Comparison of ENCODE assay signal across 9 mouse cellular contexts in the genomic region with DNA sequence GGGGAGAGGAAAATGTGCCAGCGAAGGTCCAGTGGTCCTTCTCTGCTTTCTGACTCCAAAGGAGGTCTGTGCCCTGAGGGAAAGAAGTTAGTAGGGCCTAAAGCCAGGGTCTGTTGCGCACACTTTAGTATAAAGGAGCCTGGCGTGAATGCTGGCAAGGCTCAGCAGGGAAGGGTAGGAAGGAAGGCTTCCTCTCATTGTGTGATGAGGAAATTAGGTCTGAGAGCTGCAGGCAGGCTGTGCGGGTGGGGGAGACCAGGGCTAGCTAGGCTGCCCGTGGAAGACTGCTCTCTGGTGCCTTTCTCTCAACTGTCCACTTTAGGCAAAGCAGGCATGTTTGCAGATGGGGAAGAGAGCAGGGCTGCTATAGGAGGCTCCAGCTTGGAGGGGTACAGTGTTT. TPM values are rescaled to one million over a fixed set of nuclear protein-coding genes. Genes with fewer than 3 reads are reported as not detected.
DNase-seq lines count a peak whose midpoint lies in the region; ATAC-seq and TF ChIP-seq lines count a peak whose summit lies in the region.
"Had no signal": no experiment of that assay in that cellular context is flagged by ENCODE, and none has a peak within 500 bp of the region (broad histone marks: within the 10 kb centered on the region; RNA-seq: fewer than 3 reads in every experiment).

No protein-coding gene starts in this region.

- no peak for ATAC-seq in neural tube, embryonic 12.5 days (ENCODE audit: low FRiP score, low read depth)
- no peak for ATAC-seq in hindbrain, embryonic 16.5 days
- no peak for ATAC-seq in liver, postnatal 0 days
- ATAC-seq in granulocyte monocyte progenitor cell, adult 5-6 weeks (replicated peaks; ENCODE audit: poor library complexity, severe bottlenecking): no peak

- 26% methylated on average over 5 of the region's 5 CpGs for WGBS in neural tube, embryonic 12.5 days
- WGBS in hindbrain, embryonic 16.5 days: 22% methylated on average over 5 of the region's 5 CpGs
- 47% methylated on average over 5 of the region's 5 CpGs for WGBS in liver, postnatal 0 days (ENCODE audit: insufficient replicate concordance)

- no peak overlapping the region for H3K9ac ChIP-seq in neural tube, embryonic 12.5 days
- H3K9ac ChIP-seq in hindbrain, embryonic 16.5 days (ENCODE audit: low read depth, low read length): 0 out of 2 replicates have a peak overlapping the region, but pooled peaks have one; percentile 26
- no peak overlapping the region for H3K9ac ChIP-seq in liver, postnatal 0 days (replicated peaks)

- H3K36me3 ChIP-seq in neural tube, embryonic 12.5 days: no peaks in the 10 kb centered on the region
- H3K36me3 ChIP-seq in hindbrain, embryonic 16.5 days (ENCODE audit: control insufficient read depth, insufficient read depth, low read length): no peaks in the 10 kb centered on the region
- no peaks in the 10 kb centered on the region for H3K36me3 ChIP-seq in liver, postnatal 0 days (replicated peaks; ENCODE audit: insufficient read depth, low read length)

- no peaks in the 10 kb centered on the region for H3K9me3 ChIP-seq in neural tube, embryonic 12.5 days
- no peaks in the 10 kb centered on the region for H3K9me3 ChIP-seq in hindbrain, embryonic 16.5 days (ENCODE audit: control insufficient read depth, low read length)
- no peaks in the 10 kb centered on the region for H3K9me3 ChIP-seq in liver, postnatal 0 days (ENCODE audit: low read length)

- no peak overlapping the region for H3K4me2 ChIP-seq in neural tube, embryonic 12.5 days (replicated peaks)
- H3K4me2 ChIP-seq in hindbrain, embryonic 16.5 days (ENCODE audit: low read length): no peak overlapping the region
- no peak overlapping the region for H3K4me2 ChIP-seq in liver, postnatal 0 days (ENCODE audit: low read depth, low read length)

- TF ChIP-seq CTCF in liver, postnatal 0 days (IDR thresholded peaks at IDR 0.05; ENCODE audit: low read depth): no peak

- no peak overlapping the region for H3K4me3 ChIP-seq in neural tube, embryonic 12.5 days
- no peak overlapping the region for H3K4me3 ChIP-seq in hindbrain, embryonic 16.5 days (ENCODE audit: low read length)
- no peak overlapping the region for H3K4me3 ChIP-seq in liver, postnatal 0 days (ENCODE audit: low read depth, low read length)
- H3K4me3 ChIP-seq: myocyte had no signal

- peaks cover 29% of the 10 kb centered on the region; the same call in 1 of the 2 replicates for H3K4me1 ChIP-seq in neural tube, embryonic 12.5 days
- peaks cover 5% of the 10 kb centered on the region for H3K4me1 ChIP-seq in hindbrain, embryonic 16.5 days (ENCODE audit: control insufficient read depth, insufficient read depth, low read depth, low read length)
- peaks cover 73% of the 10 kb centered on the region for H3K4me1 ChIP-seq in liver, postnatal 0 days (ENCODE audit: insufficient read depth)

- 0 out of 2 replicates have a peak overlapping the region, but pooled peaks have one; percentile 0 for H3K27ac ChIP-seq in neural tube, embryonic 12.5 days
- no peak overlapping the region; the same call in 1 of the 2 replicates for H3K27ac ChIP-seq in hindbrain, embryonic 16.5 days (ENCODE audit: low read depth, low read length)
- peak overlapping the region; percentile 17; the same call in 1 of the 2 replicates for H3K27ac ChIP-seq in liver, postnatal 0 days (ENCODE audit: low read depth)

- H3K27me3 ChIP-seq in neural tube, embryonic 12.5 days (replicated peaks): no peaks in the 10 kb centered on the region
- H3K27me3 ChIP-seq in hindbrain, embryonic 16.5 days (replicated peaks; ENCODE audit: control insufficient read depth, insufficient read depth, low read length): no peaks in the 10 kb centered on the region
- H3K27me3 ChIP-seq in liver, postnatal 0 days (ENCODE audit: insufficient read depth, low read length): no peaks in the 10 kb centered on the region

- DNase-seq in neural tube, embryonic 10.5 days (ENCODE audit: extremely low spot score, low spot score): no peak
- no peak for DNase-seq in liver, postnatal 0 days
- DNase-seq in c-Kit-positive CD71-positive TER-119-positive erythroid progenitor cells, embryonic 14.5 days (ENCODE audit: low spot score): no peak
- no peak for DNase-seq in yolk sac, embryonic 10.5 days (ENCODE audit: low spot score)
- DNase-seq in layer of hippocampus, postnatal 14 days (ENCODE audit: low spot score in 2 of 2): no peak

- no peak for TF ChIP-seq EP300 in liver, postnatal 0 days (IDR thresholded peaks at IDR 0.05; ENCODE audit: low read depth)

RNA-seq across cellular contexts. Expression of a gene that starts 14.5 kb away (rescaled TPM):
- 6.6 and 7.3 TPM in 2 replicates for polyA plus RNA-seq in neural tube, embryonic 12.5 days (2016; fragmentation: Nextera tagmentation; extraction: Ambion mirVana)
- 3.4 and 4.0 TPM in 2 replicates for polyA plus RNA-seq in hindbrain, embryonic 16.5 days (2015; fragmentation: Nextera tagmentation; extraction: Ambion mirVana)
- 13.3 and 13.9 TPM in 2 replicates for polyA plus RNA-seq in liver, postnatal 0 days (2015; fragmentation: Nextera tagmentation; extraction: Ambion mirVana)
- total RNA-seq in granulocyte monocyte progenitor cell, adult 5-6 weeks (2014; fragmentation: Nextera tagmentation): 1.8 and 3.2 TPM in 2 replicates
- total RNA-seq in granulocyte monocyte progenitor cell, adult 5-6 weeks (2017): 0.77 and 1.4 TPM in 2 replicates
- 10 to 100 TPM; 19.4 to 21.0 TPM for total RNA-seq in layer of hippocampus, postnatal 14 days (2021)
